Mouse (Mus musculus) testis, adult 2 months (tissue): ENCODE measurements at regions not wholly inside any gene's neighbourhood (a gene's known extent, or its start where the extent isn't known, plus 50 kb on each side); places are given as distances from the start of the nearest gene placed in this dataset.

Experiments used
- H3K27ac ChIP-seq: fragments of 200-500 bp; 2 replicates; pipeline ENCODE4 v1.5.1; 2012; ENCODE audit warnings: low read depth, low read length; ENCODE audit not compliant: control insufficient read depth, insufficient read depth
- H3K27me3 ChIP-seq: fragments of 200-500 bp; 2 replicates; pipeline ENCODE4 v1.6.1; 2012; ENCODE audit warnings: mild to moderate bottlenecking, low read length, moderate library complexity; ENCODE audit not compliant: control insufficient read depth, insufficient read depth
- H3K36me3 ChIP-seq: fragments of 200-500 bp; 2 replicates; pipeline ENCODE4 v1.6.1; 2012; ENCODE audit warnings: mild to moderate bottlenecking, low read length; ENCODE audit not compliant: control insufficient read depth, insufficient read depth
- H3K4me1 ChIP-seq: fragments of 200-500 bp; 2 replicates; pipeline ENCODE4 v1.6.1; 2012; ENCODE audit warnings: low read length; ENCODE audit not compliant: control insufficient read depth, insufficient read depth
- H3K4me3 ChIP-seq: fragments of 200-500 bp; 2 replicates; pipeline ENCODE4 v1.5.1; 2012; ENCODE audit warnings: low read depth, mild to moderate bottlenecking, low read length, moderate library complexity, mixed read lengths; ENCODE audit not compliant: control insufficient read depth
- CTCF ChIP-seq: fragments of 200-500 bp; IDR thresholded peaks from 2 replicates; pipeline ENCODE4 v1.5.1; 2012; ENCODE audit warnings: low read depth, mild to moderate bottlenecking, inconsistent platforms, low read length, moderate library complexity; ENCODE audit not compliant: control insufficient read depth, insufficient read depth, insufficient replicate concordance
- POLR2A ChIP-seq: fragments of 200-500 bp; IDR thresholded peaks from 2 replicates; pipeline ENCODE4 v1.6.1; 2012; ENCODE audit warnings: low read depth, mild to moderate bottlenecking, inconsistent platforms, low read length, moderate library complexity; ENCODE audit not compliant: control insufficient read depth

DNA sequence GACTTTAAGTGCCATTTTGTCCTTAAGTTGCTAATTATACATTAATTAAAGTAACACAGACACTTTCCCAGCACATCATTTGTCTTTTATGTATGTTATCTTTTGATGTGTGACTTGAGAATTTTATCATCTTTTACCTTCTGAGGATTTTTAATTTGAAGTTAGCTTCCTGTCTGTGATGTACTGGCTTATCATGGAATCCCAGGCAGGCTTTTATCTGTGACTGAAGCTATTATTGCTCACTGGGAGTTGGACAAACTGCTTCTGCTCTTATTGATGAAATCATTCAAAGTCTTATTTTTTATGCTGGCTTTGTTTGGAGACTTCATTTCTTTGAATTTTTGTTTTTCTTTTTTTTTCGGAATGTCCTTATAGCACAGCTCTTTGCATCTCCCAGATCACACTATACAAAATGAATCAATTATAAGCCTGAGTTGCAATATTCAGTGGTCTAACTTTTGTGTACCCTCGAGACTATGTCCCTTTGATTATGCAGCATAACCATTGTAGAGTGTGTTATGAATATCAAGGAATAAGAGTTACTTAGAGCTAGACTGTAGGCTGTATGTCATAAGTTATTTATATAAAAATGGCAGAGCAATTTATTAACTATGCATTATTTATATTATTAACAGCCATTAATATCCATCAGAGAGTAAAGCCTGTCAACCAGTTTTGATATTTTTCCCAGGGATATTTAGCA, 494.1 kb downstream of the Hao1 start:
- no peaks in the 10 kb centered on the region for H3K36me3 ChIP-seq
- H3K27ac ChIP-seq: no peak overlapping the region
- H3K27me3 ChIP-seq: no peaks in the 10 kb centered on the region
- no peak overlapping the region for H3K4me3 ChIP-seq
- no peak for TF ChIP-seq POLR2A
- TF ChIP-seq CTCF: no peak
- H3K4me1 ChIP-seq: no peaks in the 10 kb centered on the region

DNA sequence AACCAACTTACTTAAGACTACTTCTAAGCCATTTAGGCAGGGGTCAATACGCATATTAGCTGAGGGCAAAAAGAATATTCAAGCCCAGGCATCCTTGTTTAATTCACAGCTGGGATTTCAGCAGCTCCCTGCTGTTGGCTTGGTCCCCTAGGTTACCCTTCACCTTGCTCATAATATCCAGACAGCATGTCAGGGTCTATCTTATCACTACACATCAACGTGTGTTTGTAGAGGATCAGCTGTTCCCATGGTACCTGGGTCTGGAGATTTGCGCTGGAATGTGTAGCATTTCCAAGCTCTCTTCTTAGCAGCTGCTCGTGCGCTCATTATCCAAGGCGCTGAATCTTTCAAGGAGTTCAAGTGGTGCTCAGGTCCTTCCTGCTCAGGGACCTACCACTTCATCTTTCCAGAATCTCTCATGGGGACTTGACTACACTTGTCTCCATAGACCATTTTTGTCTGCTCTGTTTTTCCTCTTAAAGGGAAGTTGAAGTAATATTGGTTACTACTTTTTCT, 484.5 kb downstream of the Bmp2 start:
- Histone ChIP-seq H3K27ac (no peak overlapping the region), H3K36me3 (no peaks in the 10 kb centered on the region), H3K4me3 (no peak overlapping the region), H3K4me1 (no peaks in the 10 kb centered on the region), H3K27me3 (no peaks in the 10 kb centered on the region)
- no peak for TF ChIP-seq POLR2A
- no peak for TF ChIP-seq CTCF

DNA sequence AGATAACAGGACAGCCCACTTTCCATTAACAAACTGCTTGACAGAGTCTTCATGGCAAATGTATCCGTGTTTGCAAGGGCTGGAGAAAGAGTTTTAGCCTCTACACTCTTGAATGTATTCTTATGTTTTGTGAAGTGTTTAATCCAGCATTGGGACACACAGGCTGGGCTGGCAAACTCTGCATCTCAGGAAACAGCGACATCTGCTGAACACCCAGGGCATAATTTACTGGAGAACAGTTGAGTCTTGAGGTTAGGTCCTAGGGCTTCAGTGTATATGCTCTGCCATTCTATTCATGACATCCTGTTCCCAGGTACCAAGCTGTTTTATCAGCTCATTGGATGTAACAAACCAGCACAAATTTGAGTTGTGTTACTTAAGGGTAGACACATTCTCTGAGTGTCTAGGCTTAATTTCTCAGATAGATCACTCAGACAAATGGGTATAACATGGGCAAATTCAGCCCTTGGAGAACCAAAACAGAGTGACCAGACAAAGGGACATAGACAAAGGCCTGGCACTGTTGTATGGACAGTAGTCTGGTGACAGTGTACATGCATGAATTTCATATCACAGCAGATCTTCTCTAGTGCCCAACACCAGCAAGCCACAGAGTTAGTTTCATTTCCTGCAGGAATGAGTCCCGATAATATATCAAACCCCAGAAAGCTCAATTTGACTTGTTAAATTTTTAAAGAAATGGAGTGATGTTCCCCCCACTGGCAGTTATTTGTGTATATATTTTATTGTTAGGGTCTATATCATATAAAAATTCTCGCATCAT, 477.9 kb downstream of the Bmp2 start:
- Histone ChIP-seq H3K27ac (no peak overlapping the region), H3K4me1 (no peaks in the 10 kb centered on the region), H3K27me3 (no peaks in the 10 kb centered on the region), H3K36me3 (no peaks in the 10 kb centered on the region), H3K4me3 (no peak overlapping the region)
- TF ChIP-seq POLR2A (no peak), CTCF (peak; percentile 40; the same call in 1 of the 2 replicates)

DNA sequence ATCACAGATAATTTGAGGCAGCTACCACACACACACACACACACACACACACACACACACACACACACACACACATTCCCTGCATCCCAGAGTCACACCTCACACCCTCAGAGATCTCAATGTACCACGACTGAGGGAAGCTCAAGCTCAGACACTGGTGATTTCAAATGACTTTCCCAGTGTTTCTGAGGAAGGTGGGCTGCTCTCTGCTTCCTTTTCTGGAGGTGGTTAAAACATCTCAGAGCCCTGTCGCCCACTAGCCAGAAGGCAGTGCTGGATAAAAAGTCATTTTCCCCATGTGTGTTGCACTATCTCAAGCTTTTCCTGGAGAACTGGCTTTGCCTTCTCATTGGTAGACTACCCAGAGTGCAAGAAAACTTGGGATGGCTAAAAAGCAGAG, 477.2 kb downstream of the Bmp2 start:
- Histone ChIP-seq H3K4me3 (no peak overlapping the region), H3K4me1 (no peaks in the 10 kb centered on the region), H3K36me3 (no peaks in the 10 kb centered on the region), H3K27me3 (no peaks in the 10 kb centered on the region), H3K27ac (no peak overlapping the region)
- TF ChIP-seq POLR2A (no peak), CTCF (no peak)

DNA sequence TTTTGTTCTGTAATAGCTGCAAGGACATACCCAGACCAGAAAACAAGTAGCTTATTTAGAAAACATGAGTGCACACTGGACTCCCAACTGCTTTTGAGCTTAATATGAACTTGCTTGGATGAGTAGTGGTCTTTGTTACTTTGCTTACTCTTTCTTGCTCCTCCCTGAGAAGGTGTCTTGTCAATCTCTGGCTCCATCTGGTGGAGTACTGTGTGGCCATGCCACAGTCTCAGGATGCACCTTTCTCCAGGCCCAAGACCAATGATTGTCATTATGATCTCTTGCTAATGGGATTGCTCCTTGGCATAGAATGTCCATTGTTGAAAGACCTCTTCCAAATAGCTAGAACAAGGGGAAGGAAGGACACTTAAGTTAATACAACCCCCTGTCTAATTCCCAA, 465.1 kb downstream of the Bmp2 start:
- no peak overlapping the region for H3K4me3 ChIP-seq
- H3K27me3 ChIP-seq: no peaks in the 10 kb centered on the region
- H3K4me1 ChIP-seq: no peaks in the 10 kb centered on the region
- TF ChIP-seq POLR2A (no peak), CTCF (peak; percentile 41; the same call in 1 of the 2 replicates)
- no peaks in the 10 kb centered on the region for H3K36me3 ChIP-seq
- no peak overlapping the region for H3K27ac ChIP-seq

DNA sequence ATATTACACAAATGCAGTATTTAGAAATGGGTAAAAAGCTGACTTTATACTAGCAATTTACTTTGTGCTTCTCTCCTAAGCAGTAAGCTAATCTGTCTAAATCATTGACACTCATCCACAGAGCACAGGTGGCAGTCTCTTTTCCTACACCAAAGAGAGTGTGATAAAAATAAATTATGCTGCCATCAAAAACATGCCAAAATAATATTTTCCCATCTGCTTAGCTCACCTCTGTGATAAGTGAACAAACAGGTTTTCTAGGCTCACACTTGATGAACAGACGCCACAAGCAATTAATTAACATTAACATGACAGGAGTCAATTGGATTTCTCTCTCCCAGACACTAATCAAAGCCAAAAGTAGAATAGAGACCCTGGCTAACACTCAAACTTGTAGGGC, 451.2 kb downstream of the Bmp2 start:
- TF ChIP-seq CTCF: no peak
- no peak for TF ChIP-seq POLR2A
- Histone ChIP-seq H3K27me3 (no peaks in the 10 kb centered on the region), H3K4me3 (no peak overlapping the region), H3K4me1 (no peaks in the 10 kb centered on the region), H3K27ac (no peak overlapping the region), H3K36me3 (no peaks in the 10 kb centered on the region)

DNA sequence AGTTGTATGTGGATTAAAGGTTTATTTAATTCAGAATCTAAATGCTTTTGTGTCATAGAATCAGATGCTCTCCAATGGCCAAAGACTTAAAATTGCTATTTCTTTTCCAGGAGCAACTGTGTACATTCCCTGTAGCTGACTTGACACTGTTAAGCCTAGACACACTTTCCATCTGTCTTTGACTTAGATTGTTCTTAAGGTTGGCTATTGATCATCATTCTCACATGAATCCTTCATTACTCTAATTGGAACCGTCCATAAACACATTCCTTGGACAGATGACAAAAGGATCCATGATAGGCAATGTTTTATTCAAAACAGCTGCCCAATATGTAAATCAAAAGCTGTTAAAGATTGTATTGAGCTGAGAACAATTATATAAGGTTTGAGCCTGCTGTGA, 442.8 kb downstream of the Bmp2 start:
- Histone ChIP-seq H3K4me1 (no peaks in the 10 kb centered on the region), H3K4me3 (no peak overlapping the region), H3K27me3 (no peaks in the 10 kb centered on the region), H3K27ac (no peak overlapping the region), H3K36me3 (no peaks in the 10 kb centered on the region)
- no peak for TF ChIP-seq POLR2A
- no peak for TF ChIP-seq CTCF
